Mouse (Mus musculus): ENCODE measurements at regions not wholly inside any gene's neighbourhood (a gene's known extent, or its start where the extent isn't known, plus 50 kb on each side); places are given as distances from the start of the nearest gene placed in this dataset.

- TF ChIP-seq POLR2A (IDR thresholded peaks at IDR 0.05; ENCODE audit: low read depth, low read length) = no peak
- TF ChIP-seq CTCF (conservative IDR thresholded peaks at IDR 0.05; ENCODE audit: insufficient read depth, insufficient read length, low read depth, low read length) = no peak
Measured at GRCm38 (mm10) chr11:31732958-31733357, 61.3 kb upstream of the Bod1 start.

All from kidney, adult 2 months (tissue).